ENCODE assay signal across 8 mouse cellular contexts in genomic region chr8:104028626-104029025, GRCm38 (mm10).
DNase-seq lines count a peak whose midpoint lies in the region; ATAC-seq lines count a peak whose summit lies in the region.

No protein-coding gene starts in this region.

- ATAC-seq in megakaryocyte progenitor cell, adult 5-6 weeks (replicated peaks; ENCODE audit: poor library complexity) = peak; percentile 95

- peak; percentile 87 for DNase-seq in adrenal gland, adult 2 months
- peak; percentile 91 for DNase-seq in embryo, embryonic 10.5 days (ENCODE audit: low spot score)
- peak; percentile 66 for DNase-seq in gastrocnemius, postnatal 25 days
- peak; percentile 48 for DNase-seq in induced T-regulatory cell, adult 2 months (ENCODE audit: low read depth)
- peak; percentile 60 to 81 for DNase-seq in left cerebral cortex, adult 8-10 months (ENCODE audit: low spot score in 2 of 2)
- peak; percentile 84 for DNase-seq in right cerebral cortex, postnatal 25 days
- peak; percentile 55 to 78 for DNase-seq in urinary bladder, postnatal 36 days (ENCODE audit: low spot score in 2 of 2)

Comparison
In these comparisons a context has a peak if more than half of its experiments do, and no peak if none do; other contexts are left out.
1. Peak in every context shown above with its lines: DNase-seq and ATAC-seq.